Mouse (Mus musculus): ENCODE measurements around the gene Kdm2b.

DNA sequence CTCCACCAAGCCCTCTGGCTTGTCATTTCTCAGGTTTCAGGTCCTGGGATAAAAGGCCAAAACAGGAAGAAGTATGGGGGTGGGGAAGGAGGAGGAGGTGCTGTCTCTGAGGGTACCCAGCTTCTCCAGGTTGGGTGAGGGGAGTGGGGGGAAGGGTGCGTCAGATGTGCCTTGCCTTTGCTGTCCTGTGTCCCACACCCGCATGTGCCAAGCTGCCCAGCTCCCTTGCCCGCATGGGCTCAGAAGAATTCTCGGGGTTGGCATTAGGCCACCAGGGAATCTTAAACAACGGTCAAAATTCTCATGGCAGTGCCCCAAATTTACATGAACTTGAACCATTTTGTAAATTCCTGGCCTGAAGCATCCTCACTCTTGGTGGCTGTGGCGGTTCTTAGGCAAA, 36.8 kb upstream of the Kdm2b start:
- TF ChIP-seq POLR2A (IDR thresholded peaks at IDR 0.05; ENCODE audit: control insufficient read depth, extremely low read depth, insufficient read depth, low read length, poor library complexity) (no peak), CTCF (IDR thresholded peaks at IDR 0.05; ENCODE audit: borderline replicate concordance, control insufficient read depth, extremely low read depth, insufficient read depth, low read length, poor library complexity) (no peak)
